8 mouse cellular contexts compared by ENCODE assay signal in the genomic region with DNA sequence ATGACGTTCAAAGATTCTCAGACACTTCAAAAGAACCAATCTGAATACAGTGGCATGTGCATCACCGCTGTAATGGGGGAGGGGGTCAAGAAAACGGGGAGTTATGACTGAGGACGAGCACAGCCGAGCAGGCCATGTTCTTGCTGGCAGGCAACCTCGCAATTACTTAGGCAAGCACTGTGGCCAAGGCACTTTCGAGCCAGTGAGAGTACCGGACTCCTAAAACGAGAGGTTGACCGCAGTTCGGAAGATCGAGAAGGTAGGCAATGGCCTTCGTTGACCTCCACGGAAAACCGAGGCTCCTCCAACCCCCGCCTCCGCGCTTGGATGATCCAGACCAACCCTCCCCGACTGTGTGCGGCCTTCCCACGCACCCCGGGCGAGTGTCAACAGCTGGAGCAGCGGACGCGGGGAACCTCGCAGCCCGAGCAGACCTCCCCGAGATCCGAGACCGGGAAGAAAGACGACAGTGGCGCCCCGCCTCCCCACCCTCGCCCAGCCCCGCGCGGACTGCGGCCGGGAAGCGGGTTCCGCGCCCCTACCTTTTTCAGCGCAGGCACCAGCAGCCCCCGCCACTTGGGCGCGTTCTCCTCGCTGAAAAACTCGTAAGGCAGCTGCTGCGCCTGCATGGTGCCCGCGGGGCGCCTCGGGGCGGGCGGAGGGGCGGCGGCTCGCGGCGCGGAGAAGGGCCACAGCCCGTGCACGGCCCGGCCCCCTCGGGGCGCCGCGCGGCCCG. TPM values are rescaled to one million over a fixed set of nuclear protein-coding genes. Genes with fewer than 3 reads are reported as not detected.
DNase-seq lines count a peak whose midpoint lies in the region; ATAC-seq and TF ChIP-seq lines count a peak whose summit lies in the region.

No protein-coding gene starts in this region.

- peak overlapping the region; percentile 98 for H3K4me3 ChIP-seq in embryonic facial prominence, embryonic 11.5 days (ENCODE audit: low read depth, low read length)
- peak overlapping the region; percentile 89 for H3K4me3 ChIP-seq in limb, embryonic 14.5 days (replicated peaks; ENCODE audit: low read length)
- peak overlapping the region; percentile 91 for H3K4me3 ChIP-seq in midbrain, embryonic 15.5 days

- H3K27me3 ChIP-seq in embryonic facial prominence, embryonic 11.5 days (ENCODE audit: control insufficient read depth, insufficient read depth, low read length): no peaks in the 10 kb centered on the region
- no peaks in the 10 kb centered on the region for H3K27me3 ChIP-seq in limb, embryonic 14.5 days (ENCODE audit: control insufficient read depth, insufficient read depth, low read length)
- H3K27me3 ChIP-seq in midbrain, embryonic 15.5 days (replicated peaks): no peaks in the 10 kb centered on the region

- no peaks in the 10 kb centered on the region for H3K36me3 ChIP-seq in embryonic facial prominence, embryonic 11.5 days (replicated peaks; ENCODE audit: control insufficient read depth, insufficient read depth, low read depth, low read length)
- H3K36me3 ChIP-seq in limb, embryonic 14.5 days (ENCODE audit: control insufficient read depth, insufficient read depth, low read length): no peaks in the 10 kb centered on the region
- H3K36me3 ChIP-seq in midbrain, embryonic 15.5 days (replicated peaks): no peaks in the 10 kb centered on the region

- peak; percentile 81 for DNase-seq in 3134 (ENCODE audit: extremely low read depth, insufficient read length, low spot score)
- peak; percentile 77 for DNase-seq in adrenal gland, postnatal 10 days
- peak; percentile 58 for DNase-seq in embryonic facial prominence, embryonic 11.5 days (ENCODE audit: low spot score)
- DNase-seq in heart, adult 11 months: peak; percentile 97
- DNase-seq in kidney, adult 18-20 months: peak; percentile 71
- peak; percentile 45 for DNase-seq in limb, embryonic 14.5 days (ENCODE audit: low spot score)
- DNase-seq in spleen, postnatal 10 days (ENCODE audit: low spot score in 2 of 2): peak; percentile 75 to 78

- peak; percentile 50 for ATAC-seq in embryonic facial prominence, embryonic 11.5 days (replicated peaks; ENCODE audit: insufficient number of reproducible peaks, low FRiP score, low TSS enrichment, low read depth)
- ATAC-seq in limb, embryonic 14.5 days (ENCODE audit: low FRiP score, low read depth): peak; percentile 14; the same call in 1 of the 2 replicates
- ATAC-seq in midbrain, embryonic 15.5 days (replicated peaks): peak; percentile 49

- under 1% methylated on average over 70 of the region's 71 CpGs for WGBS in embryonic facial prominence, embryonic 11.5 days
- 1% methylated on average over 65 of the region's 71 CpGs for WGBS in limb, embryonic 14.5 days
- WGBS in midbrain, embryonic 15.5 days: 0% methylated on average over 60 of the region's 71 CpGs

- peak overlapping the region; percentile 95 for H3K9ac ChIP-seq in embryonic facial prominence, embryonic 11.5 days (replicated peaks; ENCODE audit: low read length)
- H3K9ac ChIP-seq in limb, embryonic 14.5 days (ENCODE audit: low read depth, low read length, severe bottlenecking): peak overlapping the region; percentile 91
- peak overlapping the region; percentile 97 for H3K9ac ChIP-seq in midbrain, embryonic 15.5 days

- no peaks in the 10 kb centered on the region for H3K9me3 ChIP-seq in embryonic facial prominence, embryonic 11.5 days (replicated peaks; ENCODE audit: control insufficient read depth, low read length)
- H3K9me3 ChIP-seq in limb, embryonic 14.5 days (ENCODE audit: control insufficient read depth, low read length): no peaks in the 10 kb centered on the region
- H3K9me3 ChIP-seq in midbrain, embryonic 15.5 days: no peaks in the 10 kb centered on the region

- H3K4me2 ChIP-seq in embryonic facial prominence, embryonic 11.5 days (ENCODE audit: low read depth, low read length): peak overlapping the region; percentile 75
- peak overlapping the region; percentile 80 for H3K4me2 ChIP-seq in limb, embryonic 14.5 days (replicated peaks; ENCODE audit: low read depth, low read length, severe bottlenecking)
- H3K4me2 ChIP-seq in midbrain, embryonic 15.5 days: peak overlapping the region; percentile 60

- no peak for TF ChIP-seq POLR2A in limb, embryonic 14.5 days (IDR thresholded peaks at IDR 0.05; ENCODE audit: borderline replicate concordance, extremely low read depth, insufficient read depth, insufficient read length)

- H3K4me1 ChIP-seq in embryonic facial prominence, embryonic 11.5 days (ENCODE audit: control insufficient read depth, insufficient read depth, low read length): no peaks in the 10 kb centered on the region; the same call in 1 of the 2 replicates
- H3K4me1 ChIP-seq in limb, embryonic 14.5 days (ENCODE audit: control insufficient read depth, insufficient read depth, low read length): peaks cover 14% of the 10 kb centered on the region
- peaks cover 40% of the 10 kb centered on the region for H3K4me1 ChIP-seq in midbrain, embryonic 15.5 days

- peak overlapping the region; percentile 90 for H3K27ac ChIP-seq in embryonic facial prominence, embryonic 11.5 days (replicated peaks; ENCODE audit: low read depth, low read length)
- peak overlapping the region; percentile 92 for H3K27ac ChIP-seq in limb, embryonic 14.5 days (replicated peaks; ENCODE audit: low read depth, low read length)
- H3K27ac ChIP-seq in midbrain, embryonic 15.5 days: peak overlapping the region; percentile 96

RNA-seq across cellular contexts. Expression of gene Sos1, which starts 0.8 kb away (rescaled TPM):
- total RNA-seq in adrenal gland, postnatal 10 days (2021): 10 to 100 TPM; 20.1 to 24.1 TPM
- polyA plus RNA-seq in embryonic facial prominence, embryonic 11.5 days (2014; fragmentation: Nextera tagmentation; extraction: Ambion mirVana): 8.4 and 9.1 TPM in 2 replicates
- 9.9 and 10.5 TPM in 2 replicates for polyA plus RNA-seq in limb, embryonic 14.5 days (2012; rRNA removed)
- polyA plus RNA-seq in limb, embryonic 14.5 days (2014; fragmentation: Nextera tagmentation; extraction: Ambion mirVana): 10.3 and 10.8 TPM in 2 replicates
- polyA plus RNA-seq in midbrain, embryonic 15.5 days (2015; fragmentation: Nextera tagmentation; extraction: Ambion mirVana): 8.5 and 8.8 TPM in 2 replicates

Comparison
In these comparisons a context has a peak if more than half of its experiments do, and no peak if none do; other contexts are left out.
1. Peak in every context shown above with its lines: DNase-seq, ATAC-seq, H3K4me3 ChIP-seq and H3K27ac ChIP-seq.
2. DNase-seq: peak in every context shown above with its lines; median percentile 97 in heart, adult 11 months; 81 in 3134; 77 in adrenal gland, postnatal 10 days; 76 in spleen, postnatal 10 days; 71 in kidney, adult 18-20 months; 58 in embryonic facial prominence, embryonic 11.5 days; 45 in limb, embryonic 14.5 days.